Mouse (Mus musculus) layer of hippocampus, adult 2 months (tissue): Measurements from ENCODE around the gene Wdr26. TPM values are rescaled to one million over a fixed set of nuclear protein-coding genes. Genes with fewer than 3 reads are reported as not detected.

ENCODE experiments used
- DNase-seq, 2 experiments: peaks; one replicate each; pipeline ENCODE4 v3.0.0; 2022; ENCODE audit warnings: low spot score in 2 of 2
- H3K27ac ChIP-seq: fragments of 200-600 bp; 2 replicates; pipeline ENCODE4 v1.8.1; 2022
- H3K4me3 ChIP-seq: fragments of 200-600 bp; 2 replicates; pipeline ENCODE4 v1.8.1; 2022; ENCODE audit warnings: mild to moderate bottlenecking
- CTCF ChIP-seq: fragments of 200-600 bp; conservative IDR thresholded peaks from 2 replicates; pipeline ENCODE4 v1.8.1; 2022; ENCODE audit warnings: antibody characterized with exemption, mild to moderate bottlenecking, moderate library complexity
- long read RNA-seq, 2 experiments: library from polyadenylated mRNA; stranded (forward); transcript quantifications; one replicate each; pipeline ENCODE4 v2.0.0; 2021; ENCODE audit warnings: borderline mapping rate in 2 of 2
- total RNA-seq, 2 experiments: library from RNA; stranded (reverse); gene quantifications; 2 replicates each; pipeline ENCODE4 v1.2.3; 2021

The Wdr26 gene
- total RNA-seq = 100 to 1,000 TPM; 104 to 117 TPM
- long read RNA-seq, experiment 1, full-length matches to known transcripts = 19 of 30 reads
- long read RNA-seq, experiment 1, partial matches to known transcripts = 2 of 30 reads
- long read RNA-seq, experiment 1, other reads (novel, unspliced or antisense) = 9 of 30 reads
- long read RNA-seq, experiment 2, full-length matches to known transcripts = 19 of 45 reads
- long read RNA-seq, experiment 2, partial matches to known transcripts = 4 of 45 reads
- long read RNA-seq, experiment 2, other reads (novel, unspliced or antisense) = 22 of 45 reads

DNA sequence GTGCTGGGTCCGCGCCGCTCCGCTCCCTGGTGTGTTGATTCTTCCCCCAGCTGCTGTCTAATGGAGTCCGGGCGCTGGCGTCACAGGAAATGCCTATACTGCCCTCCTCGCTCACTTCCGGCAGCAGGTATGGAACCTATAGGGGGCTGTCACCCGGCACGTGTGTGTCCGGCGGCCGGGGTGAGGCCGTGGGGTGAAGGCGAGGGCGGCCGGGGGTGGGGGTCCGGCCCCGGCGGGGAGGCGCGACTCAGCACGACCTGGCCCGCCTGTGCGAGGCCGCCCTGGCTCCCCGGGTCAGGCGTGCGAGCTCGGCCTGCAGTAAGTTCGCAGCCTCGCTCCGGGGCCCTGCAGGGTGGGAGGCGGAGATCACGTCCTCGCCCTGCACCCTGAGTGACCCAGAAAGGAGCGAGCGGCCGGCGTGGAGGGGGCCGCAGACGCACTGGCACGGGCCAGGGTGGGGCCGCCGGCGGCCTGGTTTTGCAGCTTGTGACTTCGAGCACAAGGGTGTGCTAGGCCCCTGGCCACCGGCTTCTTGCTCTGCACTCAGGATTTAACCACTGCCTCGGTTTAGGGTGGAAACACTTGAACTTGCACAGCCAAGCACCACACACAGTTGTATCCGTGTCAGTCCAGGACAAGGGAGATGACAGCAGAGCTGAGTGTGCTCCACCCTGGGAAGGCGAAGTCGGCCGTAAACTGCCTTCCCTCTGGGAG lies at the start of gene Wdr26:
Gene Wdr26, minus strand, starts transcription at position 82 of the 714 bp plus-strand sequence.
- DNase-seq = peak; percentile 75 to 80
- Histone ChIP-seq H3K4me3 (peak within 1 kb of the TSS; percentile 92), H3K27ac (peak within 1 kb of the TSS; percentile 99)
- TF ChIP-seq CTCF = peak; percentile 10; the same call in 1 of the 2 replicates

DNA sequence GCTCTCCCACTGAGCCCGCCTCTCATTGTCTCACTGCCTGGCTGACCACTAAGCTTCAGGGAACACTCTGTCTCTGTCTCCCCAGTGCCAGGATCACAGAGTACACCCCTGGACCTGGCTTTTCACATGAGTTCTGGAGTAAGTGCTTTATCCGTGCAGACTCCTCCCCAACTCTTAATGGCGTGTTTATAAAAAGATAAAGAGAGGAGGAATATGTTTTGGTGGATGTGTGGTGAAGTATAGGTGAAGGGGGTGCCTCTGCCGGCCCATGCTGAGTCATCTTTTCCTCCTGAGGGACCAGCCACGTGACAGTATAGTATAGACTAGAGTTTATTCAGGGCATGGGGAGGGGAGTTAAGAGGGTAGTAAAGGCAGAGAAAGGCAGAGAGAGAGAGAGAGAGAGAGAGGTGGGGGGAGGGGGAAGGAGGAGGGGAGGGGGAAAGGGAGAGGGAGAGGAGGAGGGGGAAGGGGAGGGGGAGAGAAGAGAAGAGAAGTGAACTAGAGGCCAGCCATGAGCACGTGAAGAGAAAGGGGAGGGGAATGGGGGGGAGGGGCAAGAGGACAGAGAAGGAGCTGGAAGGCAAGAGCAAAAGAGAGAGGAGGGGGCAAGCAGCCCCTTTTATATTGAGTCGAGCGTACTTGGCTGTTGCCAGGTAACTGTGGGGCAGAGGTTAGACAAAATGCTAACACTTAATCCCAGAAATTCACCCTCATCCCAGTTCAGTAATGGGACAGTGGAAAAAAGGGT lies 49.3 kb upstream of the Wdr26 start:
- DNase-seq = no peak
- Histone ChIP-seq H3K4me3 (no peak overlapping the region), H3K27ac (no peak overlapping the region)
- no peak for TF ChIP-seq CTCF

DNA sequence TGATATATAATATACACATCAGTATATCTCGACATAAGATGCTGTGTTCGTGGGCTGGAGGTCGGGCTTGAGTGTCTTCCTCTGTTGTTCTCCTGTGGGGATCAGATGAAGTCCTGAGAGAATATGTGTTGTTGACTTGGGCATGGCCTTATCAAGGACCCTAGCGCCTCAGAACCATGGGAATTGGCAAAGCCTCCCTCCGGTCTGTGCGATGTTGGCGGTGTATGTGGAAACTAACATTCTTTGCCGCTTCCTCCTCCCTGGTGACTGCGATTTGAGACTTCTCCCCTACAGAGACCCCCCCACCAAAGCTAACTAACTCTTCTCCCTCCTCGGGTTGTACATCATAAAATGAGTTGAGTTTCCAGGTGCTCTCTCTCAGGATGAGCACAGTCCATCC lies 48.6 kb upstream of the Wdr26 start:
- no peak for DNase-seq
- Histone ChIP-seq H3K27ac (no peak overlapping the region), H3K4me3 (no peak overlapping the region)
- TF ChIP-seq CTCF = no peak

DNA sequence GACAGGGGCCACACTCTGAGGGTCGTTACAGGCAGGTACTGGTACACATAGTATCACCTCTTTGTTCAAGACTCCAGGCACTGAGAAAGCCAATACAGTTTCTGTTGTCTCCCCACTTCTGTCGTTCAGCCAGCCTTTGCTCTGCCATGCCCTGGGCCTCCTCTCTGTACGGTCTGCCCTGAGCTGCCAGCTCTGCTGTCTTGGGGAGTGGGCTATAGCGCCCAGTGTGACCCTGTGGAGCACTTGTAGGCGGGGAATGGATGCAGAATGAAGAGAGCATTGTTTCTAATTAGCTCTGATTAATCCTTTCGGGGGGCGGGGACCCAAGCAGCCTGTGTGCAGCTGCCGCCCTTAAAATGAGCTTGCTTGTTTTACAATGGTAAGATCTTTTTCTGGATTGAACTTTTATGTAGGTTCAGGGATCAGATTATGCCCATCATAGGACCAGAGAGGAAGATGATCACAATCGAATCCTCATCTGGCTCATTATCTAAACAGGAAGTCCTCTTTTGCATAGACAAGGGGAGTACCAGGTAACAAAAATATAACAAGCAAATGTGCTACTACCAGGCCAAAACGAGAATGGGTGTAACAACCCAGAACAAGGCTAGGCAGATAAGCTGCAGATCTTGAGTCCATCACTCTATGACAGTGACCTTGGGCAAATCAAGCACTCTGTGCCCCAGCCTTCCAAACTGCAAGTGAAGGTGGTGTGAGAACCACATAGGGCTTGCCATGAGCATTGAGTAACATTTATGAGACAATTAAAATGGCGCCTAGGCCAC lies 48.0 kb upstream of the Wdr26 start:
- DNase-seq = no peak
- no peak for TF ChIP-seq CTCF
- Histone ChIP-seq H3K4me3 (no peak overlapping the region), H3K27ac (no peak overlapping the region)

DNA sequence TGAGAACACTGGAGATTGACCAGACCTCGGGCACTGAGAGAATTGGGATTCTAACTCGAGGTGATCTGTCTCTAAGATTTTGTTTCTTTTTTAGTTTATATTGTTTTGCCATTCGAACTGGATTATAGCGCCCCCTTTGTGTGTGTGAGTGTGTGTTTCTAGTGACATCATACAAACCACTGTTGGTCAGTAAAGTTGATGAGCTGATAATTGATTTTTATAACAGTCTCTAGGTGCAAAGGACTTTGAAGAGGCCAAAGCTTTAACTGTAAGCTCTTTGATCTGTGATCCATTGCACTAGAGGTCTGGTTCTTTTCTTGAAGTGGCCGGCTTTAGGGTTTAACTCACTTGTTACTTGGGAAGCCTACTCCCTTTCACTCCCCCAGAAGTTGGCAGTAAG lies 47.3 kb upstream of the Wdr26 start:
- no peak for TF ChIP-seq CTCF
- DNase-seq = no peak
- no peak overlapping the region for H3K27ac ChIP-seq
- no peak overlapping the region for H3K4me3 ChIP-seq

DNA sequence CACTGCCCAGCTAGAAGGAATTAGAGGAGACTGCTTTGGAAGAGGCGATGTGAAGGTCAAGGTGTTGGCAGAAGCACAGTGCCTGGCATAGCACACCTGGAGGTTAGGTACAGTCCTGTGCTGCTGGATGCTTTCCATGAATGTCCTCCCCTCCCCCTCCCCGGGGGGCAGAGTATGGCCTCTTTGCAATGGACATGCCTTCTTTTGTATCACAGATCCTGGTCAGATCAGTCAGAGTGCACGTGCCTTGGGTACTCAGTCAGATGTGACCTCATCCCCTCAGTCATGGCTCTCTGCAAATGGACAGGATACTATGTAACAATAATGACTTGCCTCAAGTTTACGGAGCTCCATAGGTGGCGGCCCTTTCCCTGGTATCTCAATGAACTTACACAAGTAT lies 46.8 kb upstream of the Wdr26 start:
- H3K27ac ChIP-seq = no peak overlapping the region
- H3K4me3 ChIP-seq = no peak overlapping the region
- no peak for DNase-seq
- TF ChIP-seq CTCF = no peak

DNA sequence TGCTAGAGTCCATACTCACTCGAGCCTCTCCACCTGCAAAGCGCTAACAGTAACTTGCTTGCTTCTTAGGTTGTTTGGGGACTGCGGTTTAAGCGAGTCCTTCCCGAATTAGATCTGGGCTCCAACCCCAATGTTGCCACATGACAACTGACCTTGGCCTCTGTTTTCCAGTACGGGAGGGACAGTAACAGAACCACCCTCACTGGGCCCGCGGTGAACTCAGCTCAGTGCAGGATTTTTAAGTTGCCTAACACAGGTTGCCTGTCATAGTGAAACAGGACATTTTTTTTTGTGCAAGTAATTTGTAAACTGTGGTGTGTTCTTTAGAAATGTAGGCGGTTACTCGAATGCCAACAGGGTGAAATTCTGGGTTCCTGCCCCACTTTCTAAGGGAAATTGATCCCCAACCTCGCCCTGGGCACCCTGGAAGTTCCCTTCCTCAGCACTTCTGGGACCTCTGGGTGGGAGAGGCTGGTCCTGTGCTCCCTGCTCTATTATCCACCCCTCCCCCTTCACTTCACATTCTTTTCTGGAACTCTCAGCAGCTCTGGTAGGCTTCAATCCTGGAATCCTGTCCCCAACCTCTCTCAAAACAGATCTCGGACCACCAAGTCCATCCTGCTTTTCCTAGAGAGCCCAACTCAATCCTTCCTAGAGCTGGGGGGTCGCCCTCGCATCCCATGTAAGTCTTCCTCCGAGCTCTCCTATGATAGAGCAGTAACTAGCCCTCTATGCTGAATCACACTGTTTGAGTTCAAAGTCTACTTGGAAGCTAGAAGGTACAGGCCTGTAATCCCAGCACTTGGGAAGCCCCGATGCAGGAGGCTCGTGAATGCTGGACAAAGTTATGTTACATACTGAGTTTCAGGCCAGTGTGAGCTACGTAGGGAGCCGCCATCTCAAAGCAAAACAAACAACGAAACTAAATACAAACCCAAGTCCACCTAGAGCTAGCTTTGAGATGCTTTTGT lies 46.1 kb upstream of the Wdr26 start:
- H3K27ac ChIP-seq = 0 out of 2 replicates have a peak overlapping the region, but pooled peaks have one; percentile 60
- no peak overlapping the region for H3K4me3 ChIP-seq
- no peak for DNase-seq
- TF ChIP-seq CTCF = no peak

DNA sequence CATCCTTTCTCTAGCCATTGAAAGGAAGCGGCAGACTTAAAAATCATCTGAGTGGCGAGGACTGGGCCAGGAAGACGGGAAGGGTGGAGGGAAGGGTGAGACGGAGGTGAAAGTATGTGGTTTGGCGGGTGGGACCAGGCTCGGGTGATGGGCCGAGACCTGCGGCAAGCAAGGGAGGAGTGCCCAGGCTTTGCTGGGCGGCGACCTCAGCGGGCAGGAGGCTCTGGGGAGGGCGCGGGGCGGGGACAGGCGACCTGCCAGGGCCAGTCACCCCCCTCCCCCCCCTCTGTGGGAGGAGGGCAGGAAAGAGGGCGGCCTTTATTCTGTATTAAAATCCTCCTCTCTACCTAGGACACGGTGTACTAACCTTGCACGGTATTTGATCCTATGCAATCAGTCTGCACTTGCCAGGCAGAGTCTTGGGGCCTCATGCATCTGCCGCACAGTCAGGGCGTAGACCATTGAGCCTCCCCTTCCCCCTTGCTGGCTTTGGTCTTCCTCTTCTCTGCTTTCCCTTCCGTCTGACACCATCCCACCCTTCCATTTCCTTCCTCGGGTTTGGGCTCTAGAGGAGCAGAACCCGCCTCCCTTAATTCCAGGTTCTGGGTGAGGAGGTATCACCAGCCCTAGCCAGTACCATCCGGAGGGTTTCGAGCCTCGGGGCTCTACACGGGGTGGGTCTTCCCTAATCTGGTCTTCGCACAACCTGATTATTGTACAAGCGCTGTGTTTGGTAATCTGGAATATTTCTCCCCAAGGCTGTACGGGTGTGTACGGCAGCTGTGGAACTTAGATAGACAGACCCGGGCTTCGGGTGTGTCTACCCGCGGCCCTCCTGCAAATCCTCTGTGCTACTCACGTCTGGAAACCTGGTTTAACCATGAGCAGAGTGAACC lies 45.1 kb upstream of the Wdr26 start:
- no peak for DNase-seq
- Histone ChIP-seq H3K4me3 (peak overlapping the region; percentile 49), H3K27ac (peak overlapping the region; percentile 60)
- no peak for TF ChIP-seq CTCF

DNA sequence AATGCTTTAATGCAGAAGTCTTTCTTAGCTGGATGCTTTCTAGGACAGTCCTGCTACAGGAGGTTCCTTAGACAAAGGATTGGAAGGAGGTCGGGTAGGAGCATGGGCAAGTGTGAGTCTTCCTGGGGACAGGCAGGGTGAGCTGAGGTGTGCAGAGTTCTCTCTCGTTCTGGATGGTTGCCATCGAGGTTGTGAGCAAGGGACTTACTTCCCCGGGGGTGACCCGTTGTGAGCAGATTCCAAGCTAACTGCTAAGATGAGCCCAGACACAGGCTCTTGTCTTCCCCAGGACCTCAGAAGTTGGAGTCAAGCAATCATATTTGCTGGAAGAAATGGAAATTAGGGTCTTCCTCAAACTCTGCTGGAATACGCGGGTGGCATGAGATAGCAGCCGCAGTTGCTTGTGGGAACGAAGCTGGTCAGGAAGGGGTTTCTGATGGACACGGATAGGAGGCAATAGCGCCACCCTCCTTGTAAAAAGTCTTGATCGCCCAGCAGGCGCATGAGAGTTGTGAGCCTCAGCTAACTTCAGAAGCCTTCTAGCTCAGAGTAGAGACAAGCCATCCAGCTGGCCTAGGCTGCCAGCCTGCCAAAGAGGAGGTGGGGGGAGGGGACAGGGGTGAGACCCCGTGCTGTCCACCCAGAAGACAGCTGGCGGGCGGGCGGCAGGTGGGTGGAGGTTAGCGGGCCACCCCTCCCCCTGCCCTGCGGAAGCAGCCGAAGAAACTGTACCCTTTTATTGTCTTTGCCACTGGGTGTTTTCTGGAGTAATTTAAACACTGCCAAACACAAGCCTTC lies 44.3 kb upstream of the Wdr26 start:
- TF ChIP-seq CTCF = peak; percentile 52
- DNase-seq = no peak
- H3K4me3 ChIP-seq = peak overlapping the region; percentile 49
- H3K27ac ChIP-seq = peak overlapping the region; percentile 60

DNA sequence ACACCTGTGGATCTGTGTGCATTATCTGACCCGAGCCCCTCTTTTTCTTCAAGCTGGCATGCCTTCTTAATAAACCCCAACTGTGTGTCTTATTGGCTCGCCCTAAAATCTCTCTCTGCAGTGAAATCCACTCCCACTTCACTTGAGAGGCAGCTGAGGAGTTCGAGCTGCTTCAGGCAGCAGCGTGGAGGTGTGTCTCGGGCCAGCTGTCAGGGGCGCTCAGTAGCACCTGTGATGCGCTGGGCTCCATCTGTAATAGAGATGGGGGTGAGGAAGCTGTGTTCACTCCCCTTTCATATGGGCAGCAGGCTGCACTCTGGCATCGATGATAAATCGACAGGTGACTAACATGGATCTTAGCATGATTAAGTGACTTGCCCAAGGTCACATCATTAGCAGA lies 43.6 kb upstream of the Wdr26 start:
- no peak for TF ChIP-seq CTCF
- DNase-seq = no peak
- no peak overlapping the region for H3K4me3 ChIP-seq
- H3K27ac ChIP-seq = no peak overlapping the region
